Mouse (Mus musculus) adrenal gland, adult 18-20 months (tissue): Measurements from ENCODE around the gene Nfs1. TPM values are rescaled to one million over a fixed set of nuclear protein-coding genes. Genes with fewer than 3 reads are reported as not detected.

Experiments used
- DNase-seq, 2 experiments: peaks; one replicate each; pipeline ENCODE4 v3.0.0; 2021 to 2022; ENCODE audit warnings: low spot score in 2 of 2
- total RNA-seq, 2 experiments: library from RNA; stranded (reverse); gene quantifications; 1 replicate in 1 of 2; 2 replicates in 1 of 2; pipeline ENCODE4 v1.2.3; 2021

The Nfs1 gene
- total RNA-seq, 2 experiments from 2014 or later, result 80.4 to 90.4 TPM

DNA sequence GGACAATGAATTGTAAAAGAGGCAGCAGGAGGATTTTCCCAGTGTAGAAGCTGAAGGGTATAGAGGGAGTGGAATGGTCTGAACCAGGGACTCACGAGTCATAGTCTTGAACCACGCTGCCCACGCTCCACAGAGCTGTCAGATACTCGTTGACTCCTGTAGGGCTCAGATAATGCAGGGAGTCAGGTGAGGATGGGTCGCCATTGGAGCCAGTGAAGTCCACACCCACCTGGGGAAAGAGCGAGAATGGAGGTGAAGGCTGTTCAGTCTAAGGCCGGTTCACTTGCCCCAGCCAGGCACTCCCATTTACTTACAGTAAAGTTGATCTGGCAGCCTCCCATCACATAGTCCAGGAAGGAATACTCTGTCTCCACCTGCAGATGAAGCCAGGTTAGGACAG is 66.5 kb downstream of the Nfs1 start:
- no peak for DNase-seq

DNA sequence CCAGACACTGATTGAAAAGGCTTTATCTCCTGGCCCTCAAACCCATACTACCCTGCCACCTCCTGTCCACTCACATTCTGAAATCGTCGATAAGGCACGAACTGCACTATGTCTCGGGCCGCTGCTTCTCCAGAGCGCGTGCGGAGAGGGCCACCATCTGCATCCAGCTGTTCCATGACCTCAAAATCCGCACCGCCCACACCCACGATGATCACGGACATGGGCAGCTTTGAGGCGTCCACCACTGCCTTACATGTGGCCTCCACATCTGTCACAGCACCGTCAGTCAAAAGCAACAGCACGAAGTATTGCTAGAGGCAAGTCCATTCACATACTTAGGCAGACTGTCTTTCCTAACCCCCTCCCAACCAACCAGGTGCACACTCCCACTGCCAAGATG is 70.3 kb downstream of the Nfs1 start:
- no peak for DNase-seq

Other genes with a start within 250 kb of the Nfs1 start
- gene Uqcc1, start 213.9 kb downstream of the Nfs1 start, total RNA-seq, result 100 to 1,000 TPM; 122 to 139 TPM
- gene Gm15557, start 203.5 kb downstream of the Nfs1 start, total RNA-seq, result not detected
- under 1 TPM in 1 of 2 experiments, not detected in 1; 0.38 TPM for gene Gdf5, start 198.8 kb downstream of the Nfs1 start, total RNA-seq
- gene Cep250, start 187.7 kb downstream of the Nfs1 start, total RNA-seq, result 10 to 100 TPM in 1 of 2 experiments, 1 to 10 TPM in 1; 9.9 to 10.7 TPM
- gene 6430550D23Rik, start 136.2 kb downstream of the Nfs1 start, total RNA-seq, result 1 to 10 TPM; 1.2 to 2.0 TPM
- gene Ergic3, start 136.1 kb downstream of the Nfs1 start, total RNA-seq, result 100 to 1,000 TPM; 215 to 227 TPM
- gene Fer1l4, start 91.2 kb downstream of the Nfs1 start, total RNA-seq, result not detected
- 1 to 10 TPM; 4.2 to 9.3 TPM for gene Spag4, start 79.0 kb downstream of the Nfs1 start, total RNA-seq
- gene Cpne1, start 32.2 kb downstream of the Nfs1 start, total RNA-seq, result 10 to 100 TPM; 36.1 to 37.2 TPM
- 10 to 100 TPM; 22.1 to 29.7 TPM for gene Rbm12, start 32.2 kb downstream of the Nfs1 start, total RNA-seq
- 10 to 100 TPM; 25.4 to 28.6 TPM for gene Gm28036, start 17.1 kb downstream of the Nfs1 start, total RNA-seq
- 100 to 1,000 TPM; 346 to 350 TPM for gene Romo1, start 147 bp downstream of the Nfs1 start, total RNA-seq
- 100 to 1,000 TPM; 283 to 382 TPM for gene Rbm39, start 36.1 kb upstream of the Nfs1 start, total RNA-seq
- 10 to 100 TPM; 32.3 to 42.2 TPM for gene Phf20, start 52.3 kb upstream of the Nfs1 start, total RNA-seq
- 1 to 10 TPM; 2.3 to 3.5 TPM for gene Cnbd2, start 168.1 kb upstream of the Nfs1 start, total RNA-seq
- 100 to 1,000 TPM; 102 to 113 TPM for gene Scand1, start 168.5 kb upstream of the Nfs1 start, total RNA-seq